8 mouse cellular contexts compared by ENCODE assay signal in genomic region chr10:81575695-81576094, GRCm38 (mm10). TPM values are rescaled to one million over a fixed set of nuclear protein-coding genes. Genes with fewer than 3 reads are reported as not detected.
DNase-seq lines count a peak whose midpoint lies in the region; ATAC-seq lines count a peak whose summit lies in the region.

No protein-coding gene starts in this region.

- H3K27ac ChIP-seq in forebrain, embryonic 11.5 days (ENCODE audit: low read depth, low read length), result no peak overlapping the region
- peak overlapping the region; percentile 71 for H3K27ac ChIP-seq in kidney, embryonic 16.5 days (ENCODE audit: low read length)
- no peak overlapping the region for H3K27ac ChIP-seq in midbrain, embryonic 13.5 days

- no peaks in the 10 kb centered on the region for H3K9me3 ChIP-seq in forebrain, embryonic 11.5 days (ENCODE audit: control insufficient read depth, low read length)
- H3K9me3 ChIP-seq in kidney, embryonic 16.5 days (ENCODE audit: low read length), result no peaks in the 10 kb centered on the region
- no peaks in the 10 kb centered on the region for H3K9me3 ChIP-seq in midbrain, embryonic 13.5 days

- H3K36me3 ChIP-seq in forebrain, embryonic 11.5 days (ENCODE audit: control insufficient read depth, insufficient read depth, low read length), result no peaks in the 10 kb centered on the region
- H3K36me3 ChIP-seq in kidney, embryonic 16.5 days (ENCODE audit: insufficient read depth, low read length), result peaks cover 8% of the 10 kb centered on the region; the same call in 1 of the 2 replicates
- H3K36me3 ChIP-seq in midbrain, embryonic 13.5 days, result no peaks in the 10 kb centered on the region

- H3K4me1 ChIP-seq in forebrain, embryonic 11.5 days (replicated peaks; ENCODE audit: control insufficient read depth, insufficient read depth, low read length), result peaks cover 27% of the 10 kb centered on the region
- H3K4me1 ChIP-seq in kidney, embryonic 16.5 days (ENCODE audit: insufficient read depth, low read length), result peaks cover 65% of the 10 kb centered on the region
- H3K4me1 ChIP-seq in midbrain, embryonic 13.5 days (replicated peaks), result peaks cover 44% of the 10 kb centered on the region

- ATAC-seq in forebrain, embryonic 11.5 days (replicated peaks; ENCODE audit: low FRiP score), result no peak
- ATAC-seq in kidney, embryonic 16.5 days (ENCODE audit: low FRiP score, low TSS enrichment), result no peak
- ATAC-seq in midbrain, embryonic 13.5 days, result no peak

- H3K4me3 ChIP-seq in forebrain, embryonic 11.5 days (ENCODE audit: low read depth, low read length), result peak overlapping the region; percentile 39
- peak overlapping the region; percentile 56 for H3K4me3 ChIP-seq in kidney, embryonic 16.5 days (ENCODE audit: low read length)
- H3K4me3 ChIP-seq in midbrain, embryonic 13.5 days (replicated peaks), result peak overlapping the region; percentile 55

- H3K27me3 ChIP-seq in forebrain, embryonic 11.5 days (ENCODE audit: control insufficient read depth, insufficient read depth, low read length), result peaks cover 59% of the 10 kb centered on the region
- H3K27me3 ChIP-seq in kidney, embryonic 16.5 days (ENCODE audit: insufficient read depth, low read length), result peaks cover 26% of the 10 kb centered on the region
- peaks cover 82% of the 10 kb centered on the region for H3K27me3 ChIP-seq in midbrain, embryonic 13.5 days

- DNase-seq in adrenal gland, adult 8-10 months, result peak; percentile 40
- no peak for DNase-seq in adrenal gland, postnatal 4 days (ENCODE audit: low spot score in 2 of 2)
- DNase-seq in A20 (ENCODE audit: low read depth, low spot score), result peak; percentile 53
- no peak for DNase-seq in forebrain, embryonic 11.5 days (ENCODE audit: low spot score)
- DNase-seq in urinary bladder, postnatal 14 days (ENCODE audit: low spot score), result no peak
- DNase-seq in layer of hippocampus, postnatal 14 days (ENCODE audit: low spot score in 2 of 2), result no peak

- H3K4me2 ChIP-seq in forebrain, embryonic 11.5 days (ENCODE audit: low read depth, low read length, severe bottlenecking), result peak overlapping the region; percentile 54
- peak overlapping the region; percentile 81 for H3K4me2 ChIP-seq in kidney, embryonic 16.5 days (replicated peaks; ENCODE audit: low read depth, low read length)
- H3K4me2 ChIP-seq in midbrain, embryonic 13.5 days (replicated peaks), result peak overlapping the region; percentile 77

- WGBS in forebrain, embryonic 11.5 days, result 2% methylated on average over 6 of the region's 6 CpGs
- WGBS in kidney, embryonic 16.5 days, result 4% methylated on average over 6 of the region's 6 CpGs
- 3% methylated on average over 6 of the region's 6 CpGs for WGBS in midbrain, embryonic 13.5 days

- peak overlapping the region; percentile 53 for H3K9ac ChIP-seq in forebrain, embryonic 11.5 days (ENCODE audit: low read length)
- peak overlapping the region; percentile 79 for H3K9ac ChIP-seq in kidney, embryonic 16.5 days (replicated peaks; ENCODE audit: low read length)
- H3K9ac ChIP-seq in midbrain, embryonic 13.5 days (replicated peaks), result peak overlapping the region; percentile 79

RNA-seq across cellular contexts. Expression of gene Tle2, which starts 1.3 kb away (rescaled TPM):
- 100 to 1,000 TPM in 2 of 4 experiments, 10 to 100 TPM in 2; 50.6 to 211 (median 117) TPM for total RNA-seq in adrenal gland, adult 8-10 months (2022)
- 10 to 100 TPM; 24.9 to 30.4 TPM for total RNA-seq in adrenal gland, postnatal 4 days (2021)
- 7.2 and 8.1 TPM in 2 replicates for polyA plus RNA-seq in forebrain, embryonic 11.5 days (2014; fragmentation: Nextera tagmentation; extraction: Ambion mirVana)
- polyA plus RNA-seq in kidney, embryonic 16.5 days (2015; fragmentation: Nextera tagmentation; extraction: Ambion mirVana), result 41.0 and 52.0 TPM in 2 replicates
- 23.6 and 26.2 TPM in 2 replicates for polyA plus RNA-seq in midbrain, embryonic 13.5 days (2015; fragmentation: Nextera tagmentation; extraction: Ambion mirVana)
- total RNA-seq in layer of hippocampus, postnatal 14 days (2021), result 10 to 100 TPM; 23.3 to 25.9 TPM

RNA-seq across cellular contexts. Expression of gene Aes, which starts 16.4 kb away (rescaled TPM):
- 1,000 to 10,000 TPM in 3 of 4 experiments, 100 to 1,000 TPM in 1; 989 to 1,424 (median 1,166) TPM for total RNA-seq in adrenal gland, adult 8-10 months (2022)
- total RNA-seq in adrenal gland, postnatal 4 days (2021), result 100 to 1,000 TPM; 639 to 647 TPM
- polyA plus RNA-seq in forebrain, embryonic 11.5 days (2014; fragmentation: Nextera tagmentation; extraction: Ambion mirVana), result 324 and 355 TPM in 2 replicates
- 322 and 487 TPM in 2 replicates for polyA plus RNA-seq in kidney, embryonic 16.5 days (2015; fragmentation: Nextera tagmentation; extraction: Ambion mirVana)
- 451 and 572 TPM in 2 replicates for polyA plus RNA-seq in midbrain, embryonic 13.5 days (2015; fragmentation: Nextera tagmentation; extraction: Ambion mirVana)
- total RNA-seq in layer of hippocampus, postnatal 14 days (2021), result 100 to 1,000 TPM; 639 to 673 TPM

RNA-seq across cellular contexts. Expression of gene Tle6, which starts 25.2 kb away (rescaled TPM):
- 100 to 1,000 TPM in 2 of 4 experiments, 10 to 100 TPM in 2; 32.2 to 138 (median 85.6) TPM for total RNA-seq in adrenal gland, adult 8-10 months (2022)
- 10 to 100 TPM; 12.8 to 20.2 TPM for total RNA-seq in adrenal gland, postnatal 4 days (2021)
- polyA plus RNA-seq in forebrain, embryonic 11.5 days (2014; fragmentation: Nextera tagmentation; extraction: Ambion mirVana), result 3.9 and 7.7 TPM in 2 replicates
- polyA plus RNA-seq in kidney, embryonic 16.5 days (2015; fragmentation: Nextera tagmentation; extraction: Ambion mirVana), result 18.5 and 22.8 TPM in 2 replicates
- 2.8 and 4.4 TPM in 2 replicates for polyA plus RNA-seq in midbrain, embryonic 13.5 days (2015; fragmentation: Nextera tagmentation; extraction: Ambion mirVana)
- total RNA-seq in layer of hippocampus, postnatal 14 days (2021), result 1 to 10 TPM; 2.0 to 3.5 TPM

RNA-seq across cellular contexts. Expression of gene BC025920, which starts 30.4 kb away (rescaled TPM):
- 1 to 10 TPM; 1.2 to 1.7 (median 1.3) TPM for total RNA-seq in adrenal gland, adult 8-10 months (2022)
- total RNA-seq in adrenal gland, postnatal 4 days (2021), result 1 to 10 TPM; 1.1 to 2.1 TPM
- 1.6 and 2.1 TPM in 2 replicates for polyA plus RNA-seq in forebrain, embryonic 11.5 days (2014; fragmentation: Nextera tagmentation; extraction: Ambion mirVana)
- 0.66 and 0.82 TPM in 2 replicates for polyA plus RNA-seq in kidney, embryonic 16.5 days (2015; fragmentation: Nextera tagmentation; extraction: Ambion mirVana)
- polyA plus RNA-seq in midbrain, embryonic 13.5 days (2015; fragmentation: Nextera tagmentation; extraction: Ambion mirVana), result 2.9 and 3.0 TPM in 2 replicates
- 1 to 10 TPM; 2.6 to 2.8 TPM for total RNA-seq in layer of hippocampus, postnatal 14 days (2021)

RNA-seq across cellular contexts. Expression of gene Gna11, which starts 30.7 kb away (rescaled TPM):
- total RNA-seq in adrenal gland, adult 8-10 months (2022), result 100 to 1,000 TPM in 2 of 4 experiments, 10 to 100 TPM in 2; 90.2 to 105 (median 98.1) TPM
- 10 to 100 TPM; 74.2 to 74.4 TPM for total RNA-seq in adrenal gland, postnatal 4 days (2021)
- 77.1 and 84.5 TPM in 2 replicates for polyA plus RNA-seq in forebrain, embryonic 11.5 days (2014; fragmentation: Nextera tagmentation; extraction: Ambion mirVana)
- polyA plus RNA-seq in kidney, embryonic 16.5 days (2015; fragmentation: Nextera tagmentation; extraction: Ambion mirVana), result 92.3 and 92.7 TPM in 2 replicates
- polyA plus RNA-seq in midbrain, embryonic 13.5 days (2015; fragmentation: Nextera tagmentation; extraction: Ambion mirVana), result 74.5 and 77.1 TPM in 2 replicates
- total RNA-seq in layer of hippocampus, postnatal 14 days (2021), result 100 to 1,000 TPM; 120 to 121 TPM

Comparison
In these comparisons a context has a peak if more than half of its experiments do, and no peak if none do; other contexts are left out.
1. DNase-seq: peak in adrenal gland, adult 8-10 months (single experiment) and A20 (single experiment); none in adrenal gland, postnatal 4 days (0 of 2), forebrain, embryonic 11.5 days (single experiment), urinary bladder, postnatal 14 days (single experiment) and layer of hippocampus, postnatal 14 days (0 of 2).
2. Peak in every context shown above with its lines, with median percentiles within 50 percentile points of each other: H3K4me2 ChIP-seq, H3K4me3 ChIP-seq and H3K9ac ChIP-seq.